Mouse (Mus musculus): ENCODE data around the gene Gramd1b.

GRCm38 (mm10) chr9:40330609-40331382, 200.4 kb downstream of the Gramd1b start:
- TF ChIP-seq CTCF (IDR thresholded peaks at IDR 0.05; ENCODE audit: low read depth, low read length) (peak; percentile 57), POLR2A (IDR thresholded peaks at IDR 0.05; ENCODE audit: borderline replicate concordance, low read depth, low read length) (no peak)

Measured in bone marrow macrophage, adult 2 months (primary cell).